ENCODE assay signal across 10 mouse cellular contexts in the genomic region with DNA sequence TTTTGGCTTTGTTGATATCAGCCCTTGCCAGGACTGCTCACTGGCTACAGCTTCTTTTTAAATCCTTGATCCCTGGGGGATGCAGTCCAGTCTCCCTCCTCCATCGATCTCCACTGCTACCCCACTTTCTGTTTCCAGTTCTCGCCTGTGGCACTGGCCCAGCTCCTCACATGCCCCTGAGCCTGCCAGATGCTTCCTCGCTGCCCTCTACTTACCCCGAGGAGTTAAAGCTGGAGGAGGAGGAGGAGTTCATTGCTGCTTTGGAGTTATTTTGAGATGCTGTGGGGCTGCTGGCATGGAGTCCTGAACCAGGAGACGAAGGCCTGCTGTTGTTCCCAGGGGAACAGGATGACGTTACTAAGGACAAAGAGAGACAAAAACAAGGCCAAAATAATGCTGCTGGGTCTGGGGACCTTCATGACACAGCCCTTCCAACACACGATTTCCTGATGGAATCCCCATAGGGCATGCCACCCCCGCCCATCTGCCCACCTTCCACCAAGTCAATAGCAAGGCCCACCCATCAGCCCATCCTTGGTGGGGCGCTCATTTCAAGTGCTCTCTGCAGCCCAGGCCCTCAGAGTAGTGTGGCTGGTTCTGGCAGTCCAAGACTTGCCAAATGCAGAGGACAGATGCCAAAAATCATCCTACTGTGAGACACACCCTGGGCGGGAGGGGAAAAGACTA. TPM values are rescaled to one million over a fixed set of nuclear protein-coding genes. Genes with fewer than 3 reads are reported as not detected.
A peak's percentile ranks its signal among the peaks of the same experiment; 100 is the strongest.
DNase-seq lines count a peak whose midpoint lies in the region; ATAC-seq and TF ChIP-seq lines count a peak whose summit lies in the region.
"Had no signal": no experiment of that assay in that cellular context is flagged by ENCODE, and none has a peak within 500 bp of the region (broad histone marks: within the 10 kb centered on the region; RNA-seq: fewer than 3 reads in every experiment).

No protein-coding gene starts in this region.

- WGBS in hindbrain, embryonic 16.5 days = 62% methylated on average over 10 of the region's 10 CpGs

- H3K9ac ChIP-seq in hindbrain, embryonic 16.5 days (ENCODE audit: low read depth, low read length) = no peak overlapping the region
- H3K9ac ChIP-seq: heart, embryonic 13.5 days; limb, embryonic 13.5 days had no signal

- H3K27ac ChIP-seq in testis, adult 2 months (ENCODE audit: control insufficient read depth, insufficient read depth, low read depth, low read length) = 0 out of 2 replicates have a peak overlapping the region, but pooled peaks have one; percentile 5
- no peak overlapping the region for H3K27ac ChIP-seq in hindbrain, embryonic 16.5 days (ENCODE audit: low read depth, low read length)
- H3K27ac ChIP-seq: heart, embryonic 13.5 days; limb, embryonic 13.5 days had no signal

- no peaks in the 10 kb centered on the region for H3K9me3 ChIP-seq in hindbrain, embryonic 16.5 days (ENCODE audit: control insufficient read depth, low read length)
- H3K9me3 ChIP-seq: heart, embryonic 13.5 days; limb, embryonic 13.5 days had no signal

- TF ChIP-seq CTCF in testis, adult 2 months (IDR thresholded peaks at IDR 0.05; ENCODE audit: control insufficient read depth, insufficient read depth, insufficient replicate concordance, low read depth, low read length) = no peak

- H3K27me3 ChIP-seq in testis, adult 2 months (ENCODE audit: control insufficient read depth, insufficient read depth, low read length) = no peaks in the 10 kb centered on the region
- H3K27me3 ChIP-seq in hindbrain, embryonic 16.5 days (replicated peaks; ENCODE audit: control insufficient read depth, insufficient read depth, low read length) = no peaks in the 10 kb centered on the region
- H3K27me3 ChIP-seq: limb, embryonic 13.5 days had no signal

- ATAC-seq in monocyte, adult 5-6 weeks (replicated peaks; ENCODE audit: insufficient number of reproducible peaks, low FRiP score, low TSS enrichment, poor library complexity, severe bottlenecking) = no peak
- no peak for ATAC-seq in hindbrain, embryonic 16.5 days

- peaks cover 4% of the 10 kb centered on the region for H3K4me1 ChIP-seq in testis, adult 2 months (ENCODE audit: control insufficient read depth, insufficient read depth, low read length)
- no peaks in the 10 kb centered on the region for H3K4me1 ChIP-seq in hindbrain, embryonic 16.5 days (ENCODE audit: control insufficient read depth, insufficient read depth, low read depth, low read length)

- no peaks in the 10 kb centered on the region for H3K36me3 ChIP-seq in testis, adult 2 months (ENCODE audit: control insufficient read depth, insufficient read depth, low read length)
- H3K36me3 ChIP-seq in hindbrain, embryonic 16.5 days (ENCODE audit: control insufficient read depth, insufficient read depth, low read length) = no peaks in the 10 kb centered on the region
- H3K36me3 ChIP-seq: heart, embryonic 13.5 days; limb, embryonic 13.5 days had no signal

- DNase-seq in cerebellum, postnatal 10 days = peak; percentile 39 to 52
- no peak for DNase-seq in cerebellum, postnatal 36 days
- no peak for DNase-seq in testis, postnatal 14 days (ENCODE audit: low spot score)
- DNase-seq in kidney, postnatal 36 days = peak; percentile 55 to 69
- DNase-seq in cerebellum, adult 9-10 months = no peak

- no peak for TF ChIP-seq POLR2A in testis, adult 2 months (IDR thresholded peaks at IDR 0.05; ENCODE audit: control insufficient read depth, low read depth, low read length)

- H3K4me3 ChIP-seq in testis, adult 2 months (ENCODE audit: control insufficient read depth, low read depth, low read length) = no peak overlapping the region
- H3K4me3 ChIP-seq in hindbrain, embryonic 16.5 days (ENCODE audit: low read length) = no peak overlapping the region
- H3K4me3 ChIP-seq: heart, embryonic 13.5 days; limb, embryonic 13.5 days had no signal

- H3K4me2 ChIP-seq in hindbrain, embryonic 16.5 days (ENCODE audit: low read length) = no peak overlapping the region
- H3K4me2 ChIP-seq: heart, embryonic 13.5 days; limb, embryonic 13.5 days had no signal

RNA-seq across cellular contexts. Expression of a gene that starts 10.9 kb away (rescaled TPM):
- polyA plus RNA-seq in testis, adult 2 months (2012; rRNA removed) = 0.30 and 0.80 TPM in 2 replicates
- 0.29 TPM in 1 of 3 replicates, not detected in the others for total RNA-seq in monocyte, adult 5-6 weeks (2017)
- 9.2 and 11.4 TPM in 2 replicates for polyA plus RNA-seq in hindbrain, embryonic 16.5 days (2015; fragmentation: Nextera tagmentation; extraction: Ambion mirVana)

RNA-seq across cellular contexts. Expression of a gene that starts 20.2 kb away (rescaled TPM):
- polyA plus RNA-seq in testis, adult 2 months (2012; rRNA removed) = 6.9 TPM in 2 replicates
- total RNA-seq in monocyte, adult 5-6 weeks (2017) = 3.0 to 8.3 TPM (median 3.7 TPM) in 3 replicates
- 17.0 and 17.9 TPM in 2 replicates for polyA plus RNA-seq in hindbrain, embryonic 16.5 days (2015; fragmentation: Nextera tagmentation; extraction: Ambion mirVana)

Comparison
In these comparisons a context has a peak if more than half of its experiments do, and no peak if none do; other contexts are left out.
1. DNase-seq: peak in cerebellum, postnatal 10 days (2 of 2) and kidney, postnatal 36 days (2 of 2); none in cerebellum, postnatal 36 days (0 of 2), testis, postnatal 14 days (single experiment) and cerebellum, adult 9-10 months (single experiment).